Mouse (Mus musculus) ES-E14 (cell line): ENCODE measurements around the gene Gm9844. TPM values are rescaled to one million over a fixed set of nuclear protein-coding genes. Genes with fewer than 3 reads are reported as not detected.
A peak's percentile ranks its signal among the peaks of the same experiment; 100 is the strongest.

Experiments used
- DNase-seq: peaks from one replicate; pipeline ENCODE4 v3.0.0-alpha.2; 2013; ENCODE audit warnings: low read depth, low spot score
- H3K27ac ChIP-seq: 2 replicates; pipeline ENCODE4 v1.5.1; 2012; ENCODE audit warnings: low read depth, mild to moderate bottlenecking, low read length, moderate library complexity, mixed read lengths; ENCODE audit not compliant: poor library complexity, insufficient read depth, severe bottlenecking
- H3K36me3 ChIP-seq: 2 replicates; pipeline ENCODE4 v1.6.1; 2012; ENCODE audit warnings: mild to moderate bottlenecking, low read length, moderate library complexity, mixed read lengths; ENCODE audit not compliant: control insufficient read depth, poor library complexity, insufficient read depth, severe bottlenecking
- H3K4me1 ChIP-seq, 2 experiments: fragments of 150-350 bp in 1 of 2; sonication (generic) in 1 of 2; 2 replicates each; pipeline ENCODE4 v1.6.1; 2012; ENCODE audit warnings: low read length in 2 of 2, mild to moderate bottlenecking in 1 of 2, mixed read lengths in 1 of 2; ENCODE audit not compliant: control insufficient read depth in 2 of 2, insufficient read depth in 2 of 2, poor library complexity in 1 of 2
- H3K4me3 ChIP-seq, 2 experiments: fragments of 150-350 bp in 1 of 2; sonication (generic) in 1 of 2; 2 replicates each; pipeline ENCODE4 v1.5.1; 2012; ENCODE audit warnings: low read length in 2 of 2, low read depth in 1 of 2, mild to moderate bottlenecking in 1 of 2, mixed read lengths in 1 of 2; ENCODE audit not compliant: insufficient read depth in 1 of 2, poor library complexity in 1 of 2, severe bottlenecking in 1 of 2
- H3K9ac ChIP-seq: 2 replicates; pipeline ENCODE4 v1.6.1; 2012; ENCODE audit warnings: low read depth, mild to moderate bottlenecking, low read length, mixed read lengths; ENCODE audit not compliant: poor library complexity, insufficient read depth, severe bottlenecking
- H3K9me3 ChIP-seq: fragments of 150-350 bp; sonication (generic); 2 replicates; pipeline ENCODE4 v1.6.1; 2012; ENCODE audit warnings: low read depth, mild to moderate bottlenecking, low read length; ENCODE audit not compliant: control insufficient read depth, insufficient read depth
- CHD2 ChIP-seq: IDR thresholded peaks from 2 replicates; pipeline ENCODE4 v1.6.1; 2014; ENCODE audit warnings: mild to moderate bottlenecking, low read depth, low read length, inconsistent platforms
- HCFC1 ChIP-seq: IDR thresholded peaks from 2 replicates; pipeline ENCODE4 v1.6.1; 2012; ENCODE audit warnings: low read length, inconsistent platforms, borderline replicate concordance; ENCODE audit not compliant: insufficient read depth
- MAFK ChIP-seq: IDR thresholded peaks from 2 replicates; pipeline ENCODE4 v1.6.1; 2014; ENCODE audit warnings: mild to moderate bottlenecking, low read depth, low read length, inconsistent platforms; ENCODE audit not compliant: insufficient read depth
- ZC3H11A ChIP-seq: IDR thresholded peaks from 2 replicates; pipeline ENCODE4 v1.6.1; 2012; ENCODE audit warnings: low read depth, mild to moderate bottlenecking, inconsistent platforms, low read length, borderline replicate concordance
- ZNF384 ChIP-seq: IDR thresholded peaks from 2 replicates; pipeline ENCODE4 v1.6.1; 2012; ENCODE audit warnings: low read depth, low read length, inconsistent platforms
- in situ Hi-C, 2 experiments: fragments of 600-800 bp; cut with MboI; formaldehyde crosslinking; loops; one replicate each; pipeline ENCODE4 v1.15.1; 2025; ENCODE audit warnings: low sequenced_read_pairs in 2 of 2, inconsistent platforms in 1 of 2; ENCODE audit not compliant: unreplicated experiment in 2 of 2
- total RNA-seq: library from RNA; depleted of rRNA; stranded (reverse); fragments of 300-350 nt; gene quantifications from 2 replicates; pipeline ENCODE4 v1.2.3, GENCODE M21; 2012

Gm9844 gene
- total RNA-seq, 1 experiment, result 6.7 TPM

- no peak for DNase-seq
- no peak overlapping the region for H3K27ac ChIP-seq
- TF ChIP-seq HCFC1 (no peak), CHD2 (no peak), MAFK (no peak), ZNF384 (no peak), ZC3H11A (no peak)
- peaks cover 0 to 13% of the 10 kb centered on the region in 2 experiments; a peak in 2 of 4 replicates for H3K4me1 ChIP-seq
- H3K9ac ChIP-seq, result no peak overlapping the region
- in situ Hi-C loops, result no loop called here
- no peaks in the 10 kb centered on the region for H3K9me3 ChIP-seq
- H3K36me3 ChIP-seq, result no peaks in the 10 kb centered on the region
- H3K4me3 ChIP-seq, result no peak overlapping the region
Measured at GRCm38 (mm10) chr7:24839410-24839808, 22.6 kb upstream of the Gm9844 start.

- in situ Hi-C loops, result loop anchor here in 1 of 2 experiments (10.0 kb wide), 1 partner anchor 124 kb away; no protein-coding TSS in a partner anchor
- TF ChIP-seq ZNF384 (peak; percentile 91), ZC3H11A (no peak), CHD2 (no peak), MAFK (no peak), HCFC1 (no peak)
- Histone ChIP-seq H3K4me1 (peaks cover 0 to 13% of the 10 kb centered on the region in 2 experiments; a peak in 2 of 4 replicates), H3K27ac (0 out of 2 replicates have a peak overlapping the region, but pooled peaks have one; percentile 40), H3K4me3 (no peak overlapping the region), H3K9ac (no peak overlapping the region), H3K36me3 (no peaks in the 10 kb centered on the region), H3K9me3 (no peaks in the 10 kb centered on the region)
- DNase-seq, result no peak
Measured at GRCm38 (mm10) chr7:24840331-24840730, 21.7 kb upstream of the Gm9844 start.

- Histone ChIP-seq H3K4me3 (no peak overlapping the region), H3K9me3 (no peaks in the 10 kb centered on the region), H3K4me1 (peaks cover 0 to 13% of the 10 kb centered on the region in 2 experiments; a peak in 2 of 4 replicates), H3K36me3 (no peaks in the 10 kb centered on the region), H3K9ac (no peak overlapping the region), H3K27ac (no peak overlapping the region)
- in situ Hi-C loops, result loop anchor here in 1 of 2 experiments (10.0 kb wide), 1 partner anchor 124 kb away; no protein-coding TSS in a partner anchor
- TF ChIP-seq MAFK (no peak), CHD2 (no peak), ZNF384 (no peak), HCFC1 (no peak), ZC3H11A (no peak)
- DNase-seq, result no peak
Measured at GRCm38 (mm10) chr7:24841009-24841408, 21.0 kb upstream of the Gm9844 start.

- no peak overlapping the region for H3K4me3 ChIP-seq
- H3K9me3 ChIP-seq, result no peaks in the 10 kb centered on the region
Measured at GRCm38 (mm10) chr7:24844144-24844543, 17.9 kb upstream of the Gm9844 start.

More at GRCm38 (mm10) chr7:24844144-24844543, 17.9 kb upstream of the Gm9844 start:
- TF ChIP-seq MAFK, result no peak
- TF ChIP-seq CHD2, result no peak
- no peak for TF ChIP-seq HCFC1
- no peak for TF ChIP-seq ZC3H11A
- no peak for TF ChIP-seq ZNF384
- in situ Hi-C loops, result loop anchor here in 1 of 2 experiments (10.0 kb wide), 1 partner anchor 121 kb away; no protein-coding TSS in a partner anchor
- Histone ChIP-seq H3K27ac (no peak overlapping the region), H3K4me1 (peaks cover 0 to 11% of the 10 kb centered on the region in 2 experiments; a peak in 2 of 4 replicates), H3K36me3 (no peaks in the 10 kb centered on the region), H3K9ac (no peak overlapping the region)
- no peak for DNase-seq
